Mouse (Mus musculus): ENCODE data around the gene Agap3. TPM values are rescaled to one million over a fixed set of nuclear protein-coding genes. Genes with fewer than 3 reads are reported as not detected.

Agap3 gene
- polyA plus RNA-seq, 1 experiment from 2014 or later = 45.1 TPM

GRCm38 (mm10) chr5:24496756-24497155 lies 44.8 kb downstream of the Agap3 start:
- Histone ChIP-seq H3K36me3 (replicated peaks; ENCODE audit: control insufficient read depth, insufficient read depth, low read depth, low read length) (peaks cover 23% of the 10 kb centered on the region), H3K9me3 (replicated peaks; ENCODE audit: control insufficient read depth, low read length) (no peaks in the 10 kb centered on the region), H3K27me3 (ENCODE audit: control insufficient read depth, insufficient read depth, low read length) (no peaks in the 10 kb centered on the region), H3K9ac (replicated peaks; ENCODE audit: low read length) (no peak overlapping the region; the same call in 1 of the 2 replicates), H3K4me2 (ENCODE audit: low read depth, low read length) (no peak overlapping the region), H3K27ac (replicated peaks; ENCODE audit: low read depth, low read length) (no peak overlapping the region), H3K4me3 (ENCODE audit: low read depth, low read length) (no peak overlapping the region), H3K4me1 (ENCODE audit: control insufficient read depth, insufficient read depth, low read length) (no peaks in the 10 kb centered on the region)
- no peak for DNase-seq (ENCODE audit: low spot score)
- ATAC-seq (replicated peaks; ENCODE audit: insufficient number of reproducible peaks, low FRiP score, low TSS enrichment, low read depth) = no peak
- 42% methylated on average over 6 of the region's 6 CpGs for WGBS

- no peak overlapping the region for H3K4me3 ChIP-seq (ENCODE audit: low read depth, low read length)
- WGBS = 48% methylated on average over 12 of the region's 12 CpGs
- no peaks in the 10 kb centered on the region for H3K9me3 ChIP-seq (replicated peaks; ENCODE audit: control insufficient read depth, low read length)
- DNase-seq (ENCODE audit: low spot score) (no peak), ATAC-seq (replicated peaks; ENCODE audit: insufficient number of reproducible peaks, low FRiP score, low TSS enrichment, low read depth) (no peak)
- H3K9ac ChIP-seq (replicated peaks; ENCODE audit: low read length) = no peak overlapping the region
- no peaks in the 10 kb centered on the region for H3K27me3 ChIP-seq (ENCODE audit: control insufficient read depth, insufficient read depth, low read length)
- no peak overlapping the region for H3K4me2 ChIP-seq (ENCODE audit: low read depth, low read length)
- no peaks in the 10 kb centered on the region for H3K4me1 ChIP-seq (ENCODE audit: control insufficient read depth, insufficient read depth, low read length)
- peaks cover 27% of the 10 kb centered on the region for H3K36me3 ChIP-seq (replicated peaks; ENCODE audit: control insufficient read depth, insufficient read depth, low read depth, low read length)
- H3K27ac ChIP-seq (replicated peaks; ENCODE audit: low read depth, low read length) = no peak overlapping the region
Measured at GRCm38 (mm10) chr5:24497526-24497925, 45.5 kb downstream of the Agap3 start.

GRCm38 (mm10) chr5:24499113-24499512 lies 47.1 kb downstream of the Agap3 start:
- no peak for ATAC-seq (replicated peaks; ENCODE audit: insufficient number of reproducible peaks, low FRiP score, low TSS enrichment, low read depth)
- Histone ChIP-seq H3K4me3 (ENCODE audit: low read depth, low read length) (no peak overlapping the region), H3K27me3 (ENCODE audit: control insufficient read depth, insufficient read depth, low read length) (no peaks in the 10 kb centered on the region), H3K9me3 (replicated peaks; ENCODE audit: control insufficient read depth, low read length) (no peaks in the 10 kb centered on the region), H3K4me2 (ENCODE audit: low read depth, low read length) (no peak overlapping the region), H3K9ac (replicated peaks; ENCODE audit: low read length) (no peak overlapping the region), H3K4me1 (ENCODE audit: control insufficient read depth, insufficient read depth, low read length) (no peaks in the 10 kb centered on the region), H3K27ac (replicated peaks; ENCODE audit: low read depth, low read length) (no peak overlapping the region), H3K36me3 (replicated peaks; ENCODE audit: control insufficient read depth, insufficient read depth, low read depth, low read length) (peaks cover 22% of the 10 kb centered on the region)
- WGBS = 72% methylated on average over 10 of the region's 10 CpGs
- DNase-seq (ENCODE audit: low spot score) = no peak

GRCm38 (mm10) chr5:24500851-24501250 lies 48.9 kb downstream of the Agap3 start:
- H3K4me1 ChIP-seq (ENCODE audit: control insufficient read depth, insufficient read depth, low read length) = no peaks in the 10 kb centered on the region; the same call in 1 of the 2 replicates
- WGBS = 94% methylated on average over 11 of the region's 11 CpGs
- no peak overlapping the region for H3K4me3 ChIP-seq (ENCODE audit: low read depth, low read length)
- DNase-seq (ENCODE audit: low spot score) (no peak), ATAC-seq (replicated peaks; ENCODE audit: insufficient number of reproducible peaks, low FRiP score, low TSS enrichment, low read depth) (no peak)
- no peaks in the 10 kb centered on the region; the same call in 1 of the 2 replicates for H3K27me3 ChIP-seq (ENCODE audit: control insufficient read depth, insufficient read depth, low read length)
- H3K9me3 ChIP-seq (replicated peaks; ENCODE audit: control insufficient read depth, low read length) = no peaks in the 10 kb centered on the region
- no peak overlapping the region for H3K9ac ChIP-seq (replicated peaks; ENCODE audit: low read length)
- H3K4me2 ChIP-seq (ENCODE audit: low read depth, low read length) = no peak overlapping the region
- peaks cover 22% of the 10 kb centered on the region for H3K36me3 ChIP-seq (replicated peaks; ENCODE audit: control insufficient read depth, insufficient read depth, low read depth, low read length)
- H3K27ac ChIP-seq (replicated peaks; ENCODE audit: low read depth, low read length) = no peak overlapping the region

GRCm38 (mm10) chr5:24502786-24503185 lies 50.8 kb downstream of the Agap3 start:
- no peaks in the 10 kb centered on the region for H3K9me3 ChIP-seq (replicated peaks; ENCODE audit: control insufficient read depth, low read length)
- H3K4me2 ChIP-seq (ENCODE audit: low read depth, low read length) = no peak overlapping the region
- no peak overlapping the region for H3K9ac ChIP-seq (replicated peaks; ENCODE audit: low read length)
- no peak overlapping the region for H3K27ac ChIP-seq (replicated peaks; ENCODE audit: low read depth, low read length)
- DNase-seq (ENCODE audit: low spot score) = no peak
- no peak for ATAC-seq (replicated peaks; ENCODE audit: insufficient number of reproducible peaks, low FRiP score, low TSS enrichment, low read depth)
- no peaks in the 10 kb centered on the region; the same call in 1 of the 2 replicates for H3K27me3 ChIP-seq (ENCODE audit: control insufficient read depth, insufficient read depth, low read length)
- H3K4me3 ChIP-seq (ENCODE audit: low read depth, low read length) = no peak overlapping the region
- H3K36me3 ChIP-seq (replicated peaks; ENCODE audit: control insufficient read depth, insufficient read depth, low read depth, low read length) = peaks cover 22% of the 10 kb centered on the region
- WGBS = 65% methylated on average over 4 of the region's 4 CpGs
- H3K4me1 ChIP-seq (ENCODE audit: control insufficient read depth, insufficient read depth, low read length) = no peaks in the 10 kb centered on the region; the same call in 1 of the 2 replicates

- 49% methylated on average over 2 of the region's 2 CpGs for WGBS
- no peak for DNase-seq (ENCODE audit: low spot score)
- peaks cover 14% of the 10 kb centered on the region for H3K36me3 ChIP-seq (replicated peaks; ENCODE audit: control insufficient read depth, insufficient read depth, low read depth, low read length)
- no peak overlapping the region for H3K9ac ChIP-seq (replicated peaks; ENCODE audit: low read length)
- no peak overlapping the region for H3K4me3 ChIP-seq (ENCODE audit: low read depth, low read length)
- no peaks in the 10 kb centered on the region for H3K9me3 ChIP-seq (replicated peaks; ENCODE audit: control insufficient read depth, low read length)
- H3K4me2 ChIP-seq (ENCODE audit: low read depth, low read length) = no peak overlapping the region
- H3K4me1 ChIP-seq (ENCODE audit: control insufficient read depth, insufficient read depth, low read length) = no peaks in the 10 kb centered on the region; the same call in 1 of the 2 replicates
- H3K27ac ChIP-seq (replicated peaks; ENCODE audit: low read depth, low read length) = no peak overlapping the region
- ATAC-seq (replicated peaks; ENCODE audit: insufficient number of reproducible peaks, low FRiP score, low TSS enrichment, low read depth) = no peak
- H3K27me3 ChIP-seq (ENCODE audit: control insufficient read depth, insufficient read depth, low read length) = no peaks in the 10 kb centered on the region; the same call in 1 of the 2 replicates
Measured at GRCm38 (mm10) chr5:24505513-24505912, 53.5 kb downstream of the Agap3 start.

- Histone ChIP-seq H3K27ac (replicated peaks; ENCODE audit: low read depth, low read length) (no peak overlapping the region), H3K4me3 (ENCODE audit: low read depth, low read length) (no peak overlapping the region), H3K4me1 (ENCODE audit: control insufficient read depth, insufficient read depth, low read length) (no peaks in the 10 kb centered on the region; the same call in 1 of the 2 replicates), H3K9ac (replicated peaks; ENCODE audit: low read length) (no peak overlapping the region), H3K36me3 (replicated peaks; ENCODE audit: control insufficient read depth, insufficient read depth, low read depth, low read length) (no peaks in the 10 kb centered on the region), H3K9me3 (replicated peaks; ENCODE audit: control insufficient read depth, low read length) (no peaks in the 10 kb centered on the region), H3K4me2 (ENCODE audit: low read depth, low read length) (no peak overlapping the region), H3K27me3 (ENCODE audit: control insufficient read depth, insufficient read depth, low read length) (no peaks in the 10 kb centered on the region; the same call in 1 of the 2 replicates)
- DNase-seq (ENCODE audit: low spot score) (no peak), ATAC-seq (replicated peaks; ENCODE audit: insufficient number of reproducible peaks, low FRiP score, low TSS enrichment, low read depth) (no peak)
- WGBS = 95% methylated on average over 7 of the region's 7 CpGs
Measured at GRCm38 (mm10) chr5:24508406-24508805, 56.4 kb downstream of the Agap3 start.

- DNase-seq (ENCODE audit: low spot score) (no peak), ATAC-seq (replicated peaks; ENCODE audit: insufficient number of reproducible peaks, low FRiP score, low TSS enrichment, low read depth) (no peak)
- H3K4me3 ChIP-seq (ENCODE audit: low read depth, low read length) = no peak overlapping the region
- WGBS = 44% methylated on average over 11 of the region's 11 CpGs
- H3K36me3 ChIP-seq (replicated peaks; ENCODE audit: control insufficient read depth, insufficient read depth, low read depth, low read length) = no peaks in the 10 kb centered on the region
- H3K9ac ChIP-seq (replicated peaks; ENCODE audit: low read length) = no peak overlapping the region
- peaks cover 3% of the 10 kb centered on the region; the same call in 1 of the 2 replicates for H3K4me1 ChIP-seq (ENCODE audit: control insufficient read depth, insufficient read depth, low read length)
- no peaks in the 10 kb centered on the region for H3K9me3 ChIP-seq (replicated peaks; ENCODE audit: control insufficient read depth, low read length)
- H3K27me3 ChIP-seq (ENCODE audit: control insufficient read depth, insufficient read depth, low read length) = no peaks in the 10 kb centered on the region
- no peak overlapping the region for H3K4me2 ChIP-seq (ENCODE audit: low read depth, low read length)
- no peak overlapping the region for H3K27ac ChIP-seq (replicated peaks; ENCODE audit: low read depth, low read length)
Measured at GRCm38 (mm10) chr5:24510635-24511034, 58.7 kb downstream of the Agap3 start.
